Mouse (Mus musculus): Measurements from ENCODE around the gene Mif.

GRCm38 (mm10) chr10:75882433-75883231 lies 22.6 kb upstream of the Mif start:
- TF ChIP-seq RCOR1 (conservative IDR thresholded peaks at IDR 0.05; ENCODE audit: low read depth, low read length) (no peak), MAFK (IDR thresholded peaks at IDR 0.05; ENCODE audit: insufficient replicate concordance, low read length) (no peak), E2F4 (IDR thresholded peaks at IDR 0.05; ENCODE audit: insufficient replicate concordance, low read depth, low read length) (no peak), CTCF (conservative IDR thresholded peaks at IDR 0.05 in 1 of 2, IDR thresholded peaks at IDR 0.05 in 1 of 2; ENCODE audit: low read depth in 2 of 2, low read length in 2 of 2) (no peak), POLR2A (IDR thresholded peaks at IDR 0.05; ENCODE audit: low read depth, low read length) (no peak), POLR2AphosphoS2 (IDR thresholded peaks at IDR 0.05; ENCODE audit: low read depth, low read length) (no peak), MAZ (IDR thresholded peaks at IDR 0.05; ENCODE audit: low read depth, low read length) (no peak)
